Mouse (Mus musculus): Measurements from ENCODE around the gene Svs1. TPM values are rescaled to one million over a fixed set of nuclear protein-coding genes. Genes with fewer than 3 reads are reported as not detected.

Svs1 gene
- polyA plus RNA-seq, 1 experiment from 2014 or later = not detected

DNA sequence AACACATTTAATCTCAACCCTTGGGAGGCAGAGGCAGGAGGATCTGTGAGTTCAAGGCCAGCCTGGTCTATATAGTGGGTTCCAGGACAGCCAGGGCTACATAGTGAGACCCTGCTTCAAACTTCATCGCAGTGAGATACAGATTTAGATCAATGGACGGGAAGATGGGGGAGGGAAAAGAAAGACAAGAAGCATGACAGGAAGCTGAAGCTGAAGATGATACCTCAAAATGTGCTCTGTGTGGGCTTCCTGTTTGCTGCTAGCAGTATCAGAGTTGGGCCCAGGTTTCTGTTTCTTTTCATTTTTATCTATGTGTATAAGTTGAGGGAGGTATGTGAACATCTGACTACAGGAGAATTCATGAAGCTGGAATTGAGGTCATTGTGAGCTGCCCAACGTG lies 26.8 kb downstream of the Svs1 start:
- ATAC-seq (ENCODE audit: low FRiP score, low read depth) = no peak
- no peaks in the 10 kb centered on the region for H3K9me3 ChIP-seq
- no peak overlapping the region for H3K9ac ChIP-seq
- H3K36me3 ChIP-seq = no peaks in the 10 kb centered on the region
- H3K27me3 ChIP-seq = peaks cover 5% of the 10 kb centered on the region; the same call in 1 of the 2 replicates
- H3K4me1 ChIP-seq = peaks cover 9% of the 10 kb centered on the region
- H3K27ac ChIP-seq = no peak overlapping the region
- H3K4me3 ChIP-seq = no peak overlapping the region
- H3K4me2 ChIP-seq (replicated peaks) = no peak overlapping the region
- 83% methylated on average over 3 of the region's 3 CpGs for WGBS

GRCm38 (mm10) chr6:49017150-49017549 lies 30.5 kb downstream of the Svs1 start:
- Histone ChIP-seq H3K9me3 (no peaks in the 10 kb centered on the region), H3K4me3 (no peak overlapping the region), H3K4me2 (replicated peaks) (no peak overlapping the region), H3K9ac (no peak overlapping the region), H3K36me3 (no peaks in the 10 kb centered on the region), H3K27ac (no peak overlapping the region), H3K27me3 (peaks cover 2% of the 10 kb centered on the region; the same call in 1 of the 2 replicates), H3K4me1 (peaks cover 9% of the 10 kb centered on the region)
- 72% methylated on average over 12 of the region's 12 CpGs for WGBS
- no peak for ATAC-seq (ENCODE audit: low FRiP score, low read depth)

- ATAC-seq (ENCODE audit: low FRiP score, low read depth) = no peak
- 100% methylated on average over 1 of the region's 1 CpGs for WGBS
Observed at GRCm38 (mm10) chr6:49019341-49019740, 32.7 kb downstream of the Svs1 start.

GRCm38 (mm10) chr6:49021141-49022012 lies 34.7 kb downstream of the Svs1 start:
- Histone ChIP-seq H3K9ac (no peak overlapping the region), H3K4me3 (no peak overlapping the region), H3K4me1 (peaks cover 9% of the 10 kb centered on the region), H3K36me3 (no peaks in the 10 kb centered on the region), H3K27me3 (no peaks in the 10 kb centered on the region), H3K27ac (no peak overlapping the region), H3K9me3 (no peaks in the 10 kb centered on the region), H3K4me2 (replicated peaks) (no peak overlapping the region)
- peak; percentile 32; the same call in 1 of the 2 replicates for ATAC-seq (ENCODE audit: low FRiP score, low read depth)
- 43% methylated on average over 14 of the region's 14 CpGs for WGBS

More at GRCm38 (mm10) chr6:49019341-49019740, 32.7 kb downstream of the Svs1 start:
- Histone ChIP-seq H3K36me3 (no peaks in the 10 kb centered on the region), H3K4me1 (peaks cover 9% of the 10 kb centered on the region), H3K4me2 (replicated peaks) (no peak overlapping the region), H3K9ac (no peak overlapping the region), H3K9me3 (no peaks in the 10 kb centered on the region), H3K27me3 (no peaks in the 10 kb centered on the region), H3K4me3 (no peak overlapping the region), H3K27ac (no peak overlapping the region)

DNA sequence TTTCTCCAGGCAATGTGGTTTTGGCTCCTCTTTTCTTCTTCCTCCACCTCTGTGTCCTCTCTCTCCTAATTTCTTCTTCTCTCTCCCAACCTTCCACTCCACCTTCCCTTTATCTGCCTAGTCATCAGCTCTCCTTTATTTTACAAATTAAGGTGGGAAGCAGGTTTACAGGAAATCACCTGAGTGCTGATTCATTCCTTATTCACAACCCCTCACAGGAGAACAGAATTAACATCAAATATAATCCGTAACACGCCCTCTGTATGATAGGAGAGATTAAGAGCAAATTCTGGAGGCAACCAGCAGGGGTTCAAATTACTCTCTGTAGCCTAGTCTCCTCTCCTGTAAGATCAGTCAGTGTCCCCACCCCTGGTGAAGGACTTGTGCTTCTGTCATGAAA lies 35.7 kb downstream of the Svs1 start:
- Histone ChIP-seq H3K36me3 (no peaks in the 10 kb centered on the region), H3K9me3 (no peaks in the 10 kb centered on the region), H3K27me3 (no peaks in the 10 kb centered on the region), H3K9ac (no peak overlapping the region), H3K4me2 (replicated peaks) (no peak overlapping the region), H3K27ac (no peak overlapping the region), H3K4me1 (peaks cover 9% of the 10 kb centered on the region), H3K4me3 (no peak overlapping the region)
- 85% methylated on average over 2 of the region's 2 CpGs for WGBS
- ATAC-seq (ENCODE audit: low FRiP score, low read depth) = no peak

DNA sequence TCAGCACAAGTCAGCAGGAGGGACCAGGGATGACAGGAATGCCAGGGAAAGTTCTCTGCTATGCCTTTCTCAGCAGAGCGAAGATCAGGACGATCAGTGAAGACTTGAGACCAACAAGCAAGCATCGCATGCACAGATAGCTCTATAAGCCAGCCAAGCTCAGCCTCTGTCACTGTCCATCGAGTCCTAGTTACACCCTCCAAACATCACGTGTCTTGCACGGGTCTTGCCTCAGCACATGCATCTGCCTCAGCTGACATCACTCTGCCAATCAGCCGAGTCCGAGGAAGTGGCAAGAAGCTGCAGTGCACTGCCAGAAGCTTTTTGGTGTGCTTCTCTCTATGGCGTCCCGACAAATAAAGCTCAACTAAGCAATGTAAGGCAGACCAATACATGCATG lies 36.7 kb downstream of the Svs1 start:
- H3K4me3 ChIP-seq = no peak overlapping the region
- WGBS = 85% methylated on average over 10 of the region's 10 CpGs
- H3K36me3 ChIP-seq = no peaks in the 10 kb centered on the region
- no peak overlapping the region for H3K9ac ChIP-seq
- no peak overlapping the region for H3K27ac ChIP-seq
- no peaks in the 10 kb centered on the region for H3K27me3 ChIP-seq
- no peaks in the 10 kb centered on the region for H3K9me3 ChIP-seq
- no peak overlapping the region for H3K4me2 ChIP-seq (replicated peaks)
- ATAC-seq (ENCODE audit: low FRiP score, low read depth) = no peak
- H3K4me1 ChIP-seq = peaks cover 9% of the 10 kb centered on the region

DNA sequence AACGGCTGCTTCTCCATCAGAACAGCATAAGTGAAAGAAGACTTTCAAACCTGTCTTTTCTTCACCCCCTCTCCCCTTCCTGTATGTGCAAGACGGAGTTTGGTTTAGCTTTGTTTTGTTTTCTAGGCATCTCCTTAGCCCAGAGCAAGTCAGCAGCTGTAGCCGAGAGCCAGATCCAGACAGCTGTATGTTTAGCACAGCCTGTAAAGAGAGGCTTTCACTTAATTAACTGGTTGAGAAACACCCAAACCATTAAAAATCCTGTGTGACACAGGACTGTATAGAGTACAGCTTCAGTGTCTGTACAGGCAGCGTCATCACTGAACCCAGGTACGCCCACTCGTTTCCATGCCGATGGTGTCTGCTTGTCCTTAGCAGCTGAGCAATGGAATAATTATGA lies 38.6 kb downstream of the Svs1 start:
- 76% methylated on average over 7 of the region's 7 CpGs for WGBS
- H3K4me1 ChIP-seq = peaks cover 9% of the 10 kb centered on the region
- no peak for ATAC-seq (ENCODE audit: low FRiP score, low read depth)
- no peak overlapping the region for H3K4me3 ChIP-seq
- no peaks in the 10 kb centered on the region for H3K9me3 ChIP-seq
- no peaks in the 10 kb centered on the region for H3K27me3 ChIP-seq
- no peak overlapping the region for H3K9ac ChIP-seq
- H3K4me2 ChIP-seq (replicated peaks) = no peak overlapping the region
- H3K27ac ChIP-seq = no peak overlapping the region
- no peaks in the 10 kb centered on the region for H3K36me3 ChIP-seq

GRCm38 (mm10) chr6:49026496-49026895 lies 39.8 kb downstream of the Svs1 start:
- H3K27me3 ChIP-seq = no peaks in the 10 kb centered on the region
- H3K36me3 ChIP-seq = no peaks in the 10 kb centered on the region
- no peak overlapping the region for H3K9ac ChIP-seq
- no peaks in the 10 kb centered on the region for H3K9me3 ChIP-seq
- H3K4me3 ChIP-seq = no peak overlapping the region
- no peak overlapping the region for H3K27ac ChIP-seq
- H3K4me2 ChIP-seq (replicated peaks) = no peak overlapping the region
- no peak for ATAC-seq (ENCODE audit: low FRiP score, low read depth)
- WGBS = 85% methylated on average over 5 of the region's 5 CpGs
- peaks cover under 1% of the 10 kb centered on the region for H3K4me1 ChIP-seq

GRCm38 (mm10) chr6:49028019-49028418 lies 41.4 kb downstream of the Svs1 start:
- Histone ChIP-seq H3K4me2 (replicated peaks) (no peak overlapping the region), H3K27me3 (no peaks in the 10 kb centered on the region), H3K4me1 (no peaks in the 10 kb centered on the region), H3K27ac (no peak overlapping the region), H3K36me3 (no peaks in the 10 kb centered on the region), H3K9ac (no peak overlapping the region), H3K9me3 (no peaks in the 10 kb centered on the region), H3K4me3 (no peak overlapping the region)
- ATAC-seq (ENCODE audit: low FRiP score, low read depth) = no peak
- 78% methylated on average over 6 of the region's 6 CpGs for WGBS

DNA sequence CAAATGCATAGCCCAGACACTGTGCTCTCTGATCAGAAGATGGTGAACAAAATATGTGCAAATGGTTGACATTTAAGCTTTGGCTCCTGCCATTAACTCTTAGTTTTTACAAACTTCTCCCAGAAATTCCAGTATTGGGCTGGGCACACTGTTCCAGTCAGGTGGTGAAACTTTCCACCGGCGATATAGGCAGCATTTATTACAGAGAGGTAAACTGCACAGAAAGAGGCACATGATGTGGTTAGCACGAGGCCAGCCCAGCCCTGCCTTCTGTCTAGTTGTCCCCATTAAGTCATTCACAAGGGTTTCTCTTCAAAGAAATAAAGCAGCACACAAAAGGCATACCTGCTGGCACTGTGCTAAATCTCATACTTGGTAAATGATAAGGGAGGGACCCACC lies 42.0 kb downstream of the Svs1 start:
- H3K4me2 ChIP-seq (replicated peaks) = no peak overlapping the region
- H3K36me3 ChIP-seq = no peaks in the 10 kb centered on the region
- H3K4me1 ChIP-seq = no peaks in the 10 kb centered on the region
- H3K4me3 ChIP-seq = no peak overlapping the region
- H3K27ac ChIP-seq = no peak overlapping the region
- no peak for ATAC-seq (ENCODE audit: low FRiP score, low read depth)
- H3K27me3 ChIP-seq = no peaks in the 10 kb centered on the region
- H3K9ac ChIP-seq = no peak overlapping the region
- H3K9me3 ChIP-seq = no peaks in the 10 kb centered on the region
- WGBS = 71% methylated on average over 3 of the region's 3 CpGs

GRCm38 (mm10) chr6:49031230-49031629 lies 44.6 kb downstream of the Svs1 start:
- no peak overlapping the region for H3K4me2 ChIP-seq (replicated peaks)
- no peaks in the 10 kb centered on the region for H3K9me3 ChIP-seq
- WGBS = 60% methylated on average over 4 of the region's 4 CpGs
- ATAC-seq (ENCODE audit: low FRiP score, low read depth) = no peak
- no peak overlapping the region for H3K9ac ChIP-seq
- no peak overlapping the region for H3K4me3 ChIP-seq
- H3K4me1 ChIP-seq = 0 out of 2 replicates have a peak, but pooled peaks cover 4% of the 10 kb centered on the region
- peaks cover 6% of the 10 kb centered on the region; the same call in 1 of the 2 replicates for H3K27me3 ChIP-seq
- no peak overlapping the region for H3K27ac ChIP-seq
- no peaks in the 10 kb centered on the region for H3K36me3 ChIP-seq

GRCm38 (mm10) chr6:49032783-49033182 lies 46.1 kb downstream of the Svs1 start:
- peaks cover 18% of the 10 kb centered on the region for H3K27me3 ChIP-seq
- no peak overlapping the region for H3K27ac ChIP-seq
- H3K9me3 ChIP-seq = no peaks in the 10 kb centered on the region
- H3K4me3 ChIP-seq = no peak overlapping the region
- peaks cover 19% of the 10 kb centered on the region for H3K4me1 ChIP-seq
- no peak overlapping the region for H3K4me2 ChIP-seq (replicated peaks)
- 76% methylated on average over 4 of the region's 4 CpGs for WGBS
- no peak overlapping the region for H3K9ac ChIP-seq
- H3K36me3 ChIP-seq = no peaks in the 10 kb centered on the region
- no peak for ATAC-seq (ENCODE audit: low FRiP score, low read depth)
